Mouse (Mus musculus): ENCODE results near the gene Gm4070.
"Not testable (repeated sequence)": the region's sequence is repeated elsewhere in the genome, so short reads cannot be mapped to it uniquely, and the experiment has no call there.

Gene Gm4070

GRCm38 (mm10) chr7:105953812-105954211 is at the start of gene Gm4070:
TSS of gene Gm4070 (minus strand) at chr7:105953967.
- DNase-seq = not testable (repeated sequence)

GRCm38 (mm10) chr7:105954540-105954939 is 773 bp upstream of the Gm4070 start:
- not testable (repeated sequence) for DNase-seq

- DNase-seq = not testable (repeated sequence)
Measured at GRCm38 (mm10) chr7:105952408-105952807, 1.4 kb downstream of the Gm4070 start.

GRCm38 (mm10) chr7:105945238-105945637 is 8.5 kb downstream of the Gm4070 start:
- not testable (repeated sequence) for DNase-seq

- not testable (repeated sequence) for DNase-seq
Measured at GRCm38 (mm10) chr7:105932132-105932531, 21.6 kb downstream of the Gm4070 start.

- DNase-seq = not testable (repeated sequence)
Measured at GRCm38 (mm10) chr7:105883588-105884336, 70.0 kb downstream of the Gm4070 start.

GRCm38 (mm10) chr7:105879717-105880484 is 73.9 kb downstream of the Gm4070 start:
- DNase-seq = not testable (repeated sequence)

- DNase-seq = not testable (repeated sequence)
Measured at GRCm38 (mm10) chr7:105855718-105856560, 97.8 kb downstream of the Gm4070 start.
